Mouse (Mus musculus): ENCODE results near the gene Brdt.
"Not testable (repeated sequence)": the region's sequence is repeated elsewhere in the genome, so short reads cannot be mapped to it uniquely, and the experiment has no call there.

Brdt gene

GRCm38 (mm10) chr5:107340404-107340803 is 9.4 kb downstream of the Brdt start:
- no peak for DNase-seq

- DNase-seq, result no peak
Observed at GRCm38 (mm10) chr5:107342891-107343290, 11.9 kb downstream of the Brdt start.

GRCm38 (mm10) chr5:107346214-107346613 is 15.3 kb downstream of the Brdt start:
- DNase-seq, result no peak

- DNase-seq, result no peak
Observed at GRCm38 (mm10) chr5:107352566-107352965, 21.6 kb downstream of the Brdt start.

GRCm38 (mm10) chr5:107353981-107354380 is 23.0 kb downstream of the Brdt start:
- no peak for DNase-seq

GRCm38 (mm10) chr5:107355801-107356200 is 24.8 kb downstream of the Brdt start:
- DNase-seq, result peak; percentile 12 to 25

GRCm38 (mm10) chr5:107357723-107358122 is 26.8 kb downstream of the Brdt start:
- DNase-seq, result no peak

- peak; percentile 88 to 92 for DNase-seq
Observed at GRCm38 (mm10) chr5:107359395-107360053, 28.6 kb downstream of the Brdt start.

GRCm38 (mm10) chr5:107360054-107360730 is 29.2 kb downstream of the Brdt start:
- DNase-seq, result no peak

GRCm38 (mm10) chr5:107370040-107370439 is 39.1 kb downstream of the Brdt start:
- DNase-seq, result no peak

GRCm38 (mm10) chr5:107371335-107371734 is 40.4 kb downstream of the Brdt start:
- DNase-seq, result no peak

- DNase-seq, result no peak
Observed at GRCm38 (mm10) chr5:107373256-107373655, 42.3 kb downstream of the Brdt start.

- DNase-seq, result not testable (repeated sequence)
Observed at GRCm38 (mm10) chr5:107386448-107386847, 55.5 kb downstream of the Brdt start.

GRCm38 (mm10) chr5:107387788-107388187 is 56.8 kb downstream of the Brdt start:
- no peak for DNase-seq

- DNase-seq, result no peak
Observed at GRCm38 (mm10) chr5:107389373-107389772, 58.4 kb downstream of the Brdt start.

GRCm38 (mm10) chr5:107394437-107394836 is 63.5 kb downstream of the Brdt start:
- no peak for DNase-seq

- no peak for DNase-seq
Observed at GRCm38 (mm10) chr5:107402436-107402835, 71.5 kb downstream of the Brdt start, which contains the start of gene Ephx4. Ephx4 (plus strand) TSS chr5:107402736.

GRCm38 (mm10) chr5:107403011-107403946 is 72.3 kb downstream of the Brdt start:
- DNase-seq, result peak in 1 of 2 experiments; percentile 3

- DNase-seq, result peak in 1 of 2 experiments; percentile 1
Observed at GRCm38 (mm10) chr5:107403947-107404684, 73.2 kb downstream of the Brdt start.

- DNase-seq, result no peak
Observed at GRCm38 (mm10) chr5:107405361-107405760, 74.4 kb downstream of the Brdt start.

- DNase-seq, result no peak
Observed at GRCm38 (mm10) chr5:107410305-107410704, 79.3 kb downstream of the Brdt start.

GRCm38 (mm10) chr5:107411326-107411725 is 80.4 kb downstream of the Brdt start:
- peak in 1 of 2 experiments; percentile 18 for DNase-seq
